Mouse (Mus musculus): ENCODE data around the gene Prdm12. TPM values are rescaled to one million over a fixed set of nuclear protein-coding genes. Genes with fewer than 3 reads are reported as not detected.

Gene Prdm12
- polyA plus RNA-seq (2015; fragmentation: Nextera tagmentation; extraction: Ambion mirVana) = not detected in 2 replicates

- no peak for DNase-seq (ENCODE audit: low spot score)
Observed at GRCm38 (mm10) chr2:31639901-31640608, at the start of gene Prdm12. TSS of gene Prdm12 (plus strand) at chr2:31640037.

DNA sequence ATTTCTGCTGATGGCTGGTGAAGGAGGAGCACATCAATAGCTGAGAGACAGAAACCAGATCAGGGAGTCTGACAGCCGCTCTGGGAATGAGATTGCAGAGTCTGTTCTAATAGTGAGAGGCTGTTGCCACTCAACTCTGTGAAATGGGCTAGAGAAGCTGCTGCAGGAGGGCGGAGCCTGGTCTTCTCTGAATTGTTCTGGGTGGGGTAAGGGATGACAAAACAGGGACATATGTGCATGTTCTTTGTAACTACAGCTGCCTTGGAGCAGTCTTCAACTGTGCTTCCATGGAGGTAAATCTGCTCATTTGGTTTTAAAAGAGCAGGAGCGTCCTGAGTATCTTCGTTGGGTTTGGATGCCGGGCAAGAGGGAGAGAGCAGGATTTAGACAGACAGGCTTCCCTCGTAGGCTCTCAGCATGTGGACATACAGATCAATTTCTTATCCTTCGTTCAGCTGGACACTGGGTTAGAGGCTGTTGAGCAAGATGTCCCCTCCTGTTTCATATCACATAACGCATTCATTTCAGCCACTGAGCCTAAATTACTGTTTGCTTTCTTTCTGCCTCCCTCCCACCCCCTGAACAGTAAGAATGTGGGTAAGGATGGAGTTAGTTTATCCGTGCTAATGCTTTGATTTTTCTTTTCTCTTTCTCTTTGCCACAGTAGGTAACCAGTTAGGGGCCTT, 47.9 kb upstream of the Prdm12 start:
- no peak for DNase-seq (ENCODE audit: low spot score)

GRCm38 (mm10) chr2:31607555-31607954, 32.3 kb upstream of the Prdm12 start:
- DNase-seq (ENCODE audit: low spot score) = no peak

DNA sequence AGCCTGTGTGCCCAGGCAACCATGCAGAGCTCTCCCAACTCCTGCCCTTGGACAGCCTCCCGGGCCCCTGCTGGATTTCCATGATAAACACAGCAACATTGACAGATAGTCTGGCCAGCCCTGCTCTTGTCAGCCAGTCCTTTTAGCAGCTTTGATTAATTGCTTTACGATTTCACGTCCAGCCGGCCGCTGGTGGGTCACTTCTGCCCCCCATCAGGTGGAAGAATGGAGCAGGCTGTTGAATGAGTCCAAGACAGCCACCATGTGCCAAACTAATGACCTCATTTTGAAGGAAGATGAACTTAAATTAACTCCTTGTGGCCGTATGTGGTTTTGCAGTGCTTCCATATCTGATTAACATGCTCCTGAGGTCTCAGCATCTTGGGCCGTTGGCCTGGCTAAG, 30.0 kb upstream of the Prdm12 start:
- no peak for DNase-seq (ENCODE audit: low spot score)

DNA sequence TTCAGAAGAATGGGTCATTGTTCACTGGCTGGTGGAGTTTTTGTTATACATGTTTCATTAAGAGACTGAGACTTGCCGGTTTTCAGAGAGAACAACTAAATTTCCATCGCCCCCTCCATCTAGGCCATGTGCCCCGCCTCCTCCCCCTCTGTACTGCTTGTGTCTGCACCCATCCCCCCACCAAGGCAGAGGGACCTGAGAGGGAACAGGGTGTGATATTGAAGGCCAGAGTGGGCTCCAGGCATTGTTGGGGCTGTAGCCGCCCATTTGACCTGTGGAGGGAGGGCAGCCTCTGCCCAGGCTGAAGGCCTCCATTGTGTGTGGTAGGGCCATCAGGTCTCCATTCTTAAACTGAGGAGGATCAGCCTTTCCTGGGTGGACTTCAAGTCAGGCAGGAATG, 28.9 kb upstream of the Prdm12 start:
- no peak for DNase-seq (ENCODE audit: low spot score)

DNA sequence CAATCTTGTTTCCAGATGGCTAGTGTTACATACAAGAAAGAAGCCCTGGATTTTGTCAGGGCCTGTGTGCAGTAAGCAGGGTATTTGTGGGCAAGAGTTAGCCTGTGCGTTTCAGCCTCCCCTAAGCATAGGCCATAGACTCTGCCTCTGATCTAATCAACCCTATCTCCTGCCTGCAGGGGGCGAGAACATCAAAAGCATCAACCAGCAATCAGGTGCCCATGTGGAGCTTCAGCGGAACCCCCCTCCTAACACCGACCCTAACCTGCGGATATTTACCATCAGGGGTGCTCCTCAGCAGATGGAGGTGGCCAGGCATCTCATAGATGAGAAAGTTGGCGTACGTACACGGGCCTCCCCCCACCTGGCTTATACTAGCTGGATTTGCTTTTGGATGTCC, 28.4 kb upstream of the Prdm12 start:
- no peak for DNase-seq (ENCODE audit: low spot score)

DNA sequence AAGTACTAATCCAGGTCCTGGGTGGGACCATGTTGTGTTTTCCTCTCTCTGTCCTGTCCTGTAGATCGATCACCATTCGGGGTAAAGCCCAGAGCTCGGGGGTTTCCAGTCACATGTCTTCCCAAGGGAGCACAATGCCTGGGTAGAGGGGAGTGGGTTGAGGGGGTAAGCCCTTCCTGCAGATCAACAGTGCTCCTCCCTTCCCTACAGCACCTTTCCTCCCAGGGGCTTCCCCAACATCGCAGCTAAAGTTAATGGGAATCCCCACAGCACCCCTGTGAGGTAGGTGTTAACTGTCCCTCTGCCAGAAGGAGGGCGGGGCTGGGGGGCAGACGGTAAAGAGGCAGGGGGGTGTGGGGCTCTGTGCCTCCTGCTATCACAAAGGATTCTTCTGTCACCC, 27.2 kb upstream of the Prdm12 start:
- no peak for DNase-seq (ENCODE audit: low spot score)

GRCm38 (mm10) chr2:31613781-31614180, 26.1 kb upstream of the Prdm12 start:
- DNase-seq (ENCODE audit: low spot score) = no peak

GRCm38 (mm10) chr2:31618484-31619161, 21.2 kb upstream of the Prdm12 start:
- DNase-seq (ENCODE audit: low spot score) = no peak

DNA sequence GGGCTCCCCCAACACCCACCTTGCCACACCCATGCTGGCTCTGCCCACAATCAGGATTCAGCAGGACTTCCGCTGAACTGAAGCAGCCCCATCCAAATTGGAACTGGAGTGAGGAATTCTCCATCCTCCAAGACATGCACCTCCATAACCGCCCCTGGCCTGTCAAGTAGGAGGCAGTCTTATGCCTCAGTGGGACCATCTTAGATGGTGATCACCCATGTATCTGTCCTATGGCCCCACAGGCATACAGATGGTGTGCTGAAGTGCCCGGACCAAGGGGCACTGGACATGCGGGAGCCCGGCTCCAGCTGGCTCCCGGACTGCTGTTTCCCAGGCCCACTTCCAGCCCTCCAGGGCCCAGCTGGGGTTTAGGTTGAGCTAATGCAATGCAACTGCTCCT, 20.6 kb upstream of the Prdm12 start:
- no peak for DNase-seq (ENCODE audit: low spot score)

- no peak for DNase-seq (ENCODE audit: low spot score)
Observed at GRCm38 (mm10) chr2:31633531-31633930, 6.3 kb upstream of the Prdm12 start.

- DNase-seq (ENCODE audit: low spot score) = peak; percentile 10
Observed at GRCm38 (mm10) chr2:31635281-31636137, 4.3 kb upstream of the Prdm12 start.

DNA sequence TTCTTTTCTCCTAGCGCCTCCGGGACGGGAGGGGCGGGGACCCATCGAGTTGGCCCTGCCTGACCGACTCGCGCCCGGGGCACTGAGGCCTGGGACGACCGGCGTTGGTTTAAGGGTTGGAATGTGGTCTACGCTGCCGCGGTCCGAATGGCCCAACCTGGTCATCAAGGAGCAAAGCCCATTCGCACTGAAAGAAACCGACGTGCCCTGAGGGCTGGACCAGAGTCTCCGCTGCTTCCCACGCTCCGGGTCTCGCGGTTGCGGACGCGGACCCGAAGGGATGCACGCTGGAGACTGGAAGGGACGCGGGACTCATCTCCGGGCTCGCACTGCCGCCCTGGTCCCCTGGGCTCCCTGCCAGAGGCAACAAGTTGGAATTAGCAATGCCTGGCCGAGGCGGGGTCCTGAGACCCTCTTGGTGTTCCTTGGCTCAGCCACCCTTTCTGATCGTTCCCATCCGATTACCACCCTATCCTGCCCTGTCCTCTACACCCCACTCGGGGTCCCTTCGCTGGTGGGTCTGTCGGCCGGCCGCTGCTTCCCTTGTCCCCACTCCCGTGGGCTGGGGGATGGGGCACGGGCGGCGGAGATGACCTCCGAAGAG, 3.6 kb upstream of the Prdm12 start:
- no peak for DNase-seq (ENCODE audit: low spot score)

DNA sequence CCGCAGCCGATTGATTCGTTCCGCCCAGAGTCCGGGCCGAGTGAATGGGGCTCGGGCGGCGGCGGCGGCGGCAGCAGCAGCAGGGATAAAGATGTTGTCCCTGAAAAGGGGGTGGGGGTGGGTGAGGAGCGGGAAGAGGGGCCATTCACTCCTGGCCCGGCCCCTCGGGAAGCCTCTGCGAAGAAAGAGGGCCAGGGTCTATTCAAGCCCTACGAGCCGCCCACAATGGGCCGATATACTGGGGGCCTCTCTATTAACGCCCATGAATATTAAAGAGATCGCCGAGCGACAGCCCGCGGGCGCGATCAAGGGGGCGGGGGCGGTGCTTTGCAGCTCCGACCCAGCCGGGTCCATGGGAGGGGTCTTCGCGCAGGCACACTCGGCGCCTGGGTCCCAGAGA, 3.1 kb upstream of the Prdm12 start:
- no peak for DNase-seq (ENCODE audit: low spot score)

DNA sequence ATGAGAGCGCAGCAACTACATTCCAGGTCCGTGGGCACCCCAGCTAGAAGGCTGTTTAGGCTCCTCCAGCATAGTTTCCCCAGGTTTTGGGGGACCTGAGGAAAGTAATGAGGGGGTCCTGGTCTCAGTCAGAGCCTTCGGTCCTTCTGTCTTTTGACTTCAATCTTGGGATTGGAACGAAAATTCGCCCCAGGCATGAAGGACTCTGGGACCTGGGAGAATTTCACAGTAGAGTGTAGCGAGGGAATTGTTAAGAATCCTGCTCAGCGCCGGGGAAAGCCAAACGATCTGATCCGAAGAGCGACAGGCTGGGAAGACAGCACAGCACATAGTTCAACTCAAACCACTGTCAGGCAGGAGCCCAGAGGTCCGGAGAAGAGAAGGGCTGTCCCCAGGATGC, 2.5 kb upstream of the Prdm12 start:
- no peak for DNase-seq (ENCODE audit: low spot score)

- DNase-seq (ENCODE audit: low spot score) = peak; percentile 36
Observed at GRCm38 (mm10) chr2:31637807-31638206, 2.0 kb upstream of the Prdm12 start.

- DNase-seq (ENCODE audit: low spot score) = no peak
Observed at GRCm38 (mm10) chr2:31638581-31639465, 1.0 kb upstream of the Prdm12 start.

- DNase-seq (ENCODE audit: low spot score) = no peak
Observed at GRCm38 (mm10) chr2:31639466-31639760, 424 bp upstream of the Prdm12 start.

- DNase-seq (ENCODE audit: low spot score) = no peak
Observed at GRCm38 (mm10) chr2:31640609-31641507, 1.0 kb downstream of the Prdm12 start.
